Mouse (Mus musculus) spleen, adult 18-20 months (tissue): ENCODE measurements at regions not wholly inside any gene's neighbourhood (a gene's known extent, or its start where the extent isn't known, plus 50 kb on each side); places are given as distances from the start of the nearest gene placed in this dataset.
A peak's percentile ranks its signal among the peaks of the same experiment; 100 is the strongest.
"Not testable (repeated sequence)": the region's sequence is repeated elsewhere in the genome, so short reads cannot be mapped to it uniquely, and the experiment has no call there.

Source experiments
- DNase-seq, 2 experiments: peaks; one replicate each; pipeline ENCODE4 v3.0.0; 2022; ENCODE audit warnings: mixed read lengths in 2 of 2

- DNase-seq, result not testable (repeated sequence)
These were observed 393.2 kb downstream of the Gpm6a start for GRCm38 (mm10) chr8:55347851-55348250.

- DNase-seq, result peak in 1 of 2 experiments; percentile 32
These were observed 405.2 kb downstream of the Gpm6a start for GRCm38 (mm10) chr8:55359851-55360250.

- DNase-seq, result not testable (repeated sequence)
These were observed 412.8 kb downstream of the Gpm6a start for GRCm38 (mm10) chr8:55367431-55367830.

GRCm38 (mm10) chr8:55397046-55397445, 442.4 kb downstream of the Gpm6a start:
- no peak for DNase-seq

DNA sequence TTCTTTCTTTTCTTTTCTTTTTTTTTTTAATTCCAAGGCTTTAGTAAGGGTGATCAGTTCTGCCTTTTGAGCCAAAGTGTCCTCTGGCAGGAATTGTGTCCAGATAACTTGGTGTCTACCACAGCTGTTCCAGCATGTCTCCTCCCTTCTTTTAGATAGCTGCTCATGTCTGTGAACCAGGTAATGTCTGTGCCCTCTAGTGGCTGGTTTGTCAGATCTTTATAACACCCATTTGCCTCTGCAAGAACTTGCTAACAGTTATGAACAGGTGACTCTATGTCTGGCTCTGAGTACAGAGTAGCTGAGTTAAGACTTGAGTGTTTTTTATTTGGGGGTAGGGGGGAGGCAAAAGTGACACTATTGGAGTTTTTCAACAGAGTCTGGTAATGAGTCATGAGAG, 443.7 kb downstream of the Gpm6a start:
- DNase-seq, result no peak

DNA sequence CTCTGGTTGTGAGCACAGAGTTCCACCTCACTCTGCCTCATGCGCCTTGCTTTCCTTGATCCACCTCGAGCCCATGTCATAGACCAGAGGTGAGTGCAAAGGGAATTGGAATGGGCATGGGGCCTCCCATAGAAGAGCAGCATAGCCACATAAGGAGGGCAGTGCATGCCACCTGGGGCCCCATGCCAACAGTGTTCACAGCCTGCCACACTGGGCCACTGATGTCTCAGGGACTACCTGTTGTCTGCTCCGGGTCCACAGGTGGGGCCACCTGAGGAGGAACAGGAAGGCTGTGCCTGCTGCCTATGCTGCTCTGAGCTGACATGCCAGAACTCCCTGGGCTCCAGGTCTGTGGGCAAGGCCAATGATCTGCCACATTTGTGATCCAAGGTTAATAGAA, 445.8 kb downstream of the Gpm6a start:
- DNase-seq, result no peak

DNA sequence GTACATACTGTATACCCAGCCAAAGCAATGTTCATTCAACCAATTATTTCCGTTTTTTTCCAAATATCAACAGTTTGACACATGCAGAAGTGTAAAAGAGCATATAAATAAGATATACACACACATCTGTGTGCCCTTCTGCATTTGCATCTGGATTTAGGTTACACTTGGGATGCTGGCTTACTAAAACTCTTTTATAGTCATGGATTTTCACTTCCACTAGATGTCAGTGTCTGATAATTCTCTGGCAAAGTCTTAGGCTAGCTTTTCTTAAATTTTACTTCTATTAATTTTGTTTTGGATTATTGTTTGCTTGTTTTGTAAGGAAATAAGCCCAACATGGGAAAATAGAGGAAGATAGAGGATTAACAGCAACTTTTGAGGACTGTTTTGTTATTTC, 452.3 kb downstream of the Gpm6a start:
- not testable (repeated sequence) for DNase-seq
